Mouse (Mus musculus): Measurements from ENCODE around the gene Smyd1.
"Not testable (repeated sequence)": the region's sequence is repeated elsewhere in the genome, so short reads cannot be mapped to it uniquely, and the experiment has no call there.

The Smyd1 gene

GRCm38 (mm10) chr6:71321826-71322283 is at the start of gene Smyd1:
Gene Smyd1 (minus strand): TSS chr6:71322233.
- DNase-seq (ENCODE audit: low spot score), result no peak

- DNase-seq (ENCODE audit: low spot score), result no peak
Measured at GRCm38 (mm10) chr6:71371085-71371605, 49.1 kb upstream of the Smyd1 start.

- DNase-seq (ENCODE audit: low spot score), result no peak
Measured at GRCm38 (mm10) chr6:71369416-71369815, 47.4 kb upstream of the Smyd1 start.

GRCm38 (mm10) chr6:71363995-71364394 is 42.0 kb upstream of the Smyd1 start:
- DNase-seq (ENCODE audit: low spot score), result no peak

- no peak for DNase-seq (ENCODE audit: low spot score)
Measured at GRCm38 (mm10) chr6:71361156-71361670, 39.2 kb upstream of the Smyd1 start.

- DNase-seq (ENCODE audit: low spot score), result no peak
Measured at GRCm38 (mm10) chr6:71360751-71361150, 38.7 kb upstream of the Smyd1 start.

- DNase-seq (ENCODE audit: low spot score), result no peak
Measured at GRCm38 (mm10) chr6:71360221-71360620, 38.2 kb upstream of the Smyd1 start.

GRCm38 (mm10) chr6:71357493-71357892 is 35.5 kb upstream of the Smyd1 start:
- DNase-seq (ENCODE audit: low spot score), result no peak

- DNase-seq (ENCODE audit: low spot score), result no peak
Measured at GRCm38 (mm10) chr6:71353722-71354121, 31.7 kb upstream of the Smyd1 start.

GRCm38 (mm10) chr6:71352866-71353427 is 30.9 kb upstream of the Smyd1 start:
- DNase-seq (ENCODE audit: low spot score), result no peak

- DNase-seq (ENCODE audit: low spot score), result no peak
Measured at GRCm38 (mm10) chr6:71352201-71352600, 30.2 kb upstream of the Smyd1 start.

GRCm38 (mm10) chr6:71351201-71351600 is 29.2 kb upstream of the Smyd1 start:
- no peak for DNase-seq (ENCODE audit: low spot score)

- DNase-seq (ENCODE audit: low spot score), result no peak
Measured at GRCm38 (mm10) chr6:71348006-71348405, 26.0 kb upstream of the Smyd1 start.

- no peak for DNase-seq (ENCODE audit: low spot score)
Measured at GRCm38 (mm10) chr6:71341179-71341578, 19.1 kb upstream of the Smyd1 start.

- no peak for DNase-seq (ENCODE audit: low spot score)
Measured at GRCm38 (mm10) chr6:71339351-71339750, 17.3 kb upstream of the Smyd1 start.

GRCm38 (mm10) chr6:71338941-71339340 is 16.9 kb upstream of the Smyd1 start:
- DNase-seq (ENCODE audit: low spot score), result no peak

- no peak for DNase-seq (ENCODE audit: low spot score)
Measured at GRCm38 (mm10) chr6:71337666-71338065, 15.6 kb upstream of the Smyd1 start.

- no peak for DNase-seq (ENCODE audit: low spot score)
Measured at GRCm38 (mm10) chr6:71333578-71334273, 11.7 kb upstream of the Smyd1 start.

- DNase-seq (ENCODE audit: low spot score), result no peak
Measured at GRCm38 (mm10) chr6:71333031-71333430, 11.0 kb upstream of the Smyd1 start.

GRCm38 (mm10) chr6:71332236-71332965 is 10.4 kb upstream of the Smyd1 start:
- DNase-seq (ENCODE audit: low spot score), result no peak

- DNase-seq (ENCODE audit: low spot score), result not testable (repeated sequence)
Measured at GRCm38 (mm10) chr6:71331491-71331890, 9.5 kb upstream of the Smyd1 start.

- no peak for DNase-seq (ENCODE audit: low spot score)
Measured at GRCm38 (mm10) chr6:71330486-71330885, 8.5 kb upstream of the Smyd1 start.

GRCm38 (mm10) chr6:71329881-71330280 is 7.8 kb upstream of the Smyd1 start:
- no peak for DNase-seq (ENCODE audit: low spot score)

Measured in yolk sac, embryonic 10.5 days (tissue).